Mouse (Mus musculus) embryonic stem cell, embryonic (primary cell): Measurements from ENCODE around the gene Gnb1.

Source experiments
- CTCF ChIA-PET, 4 experiments: fragments of 300-600 bp in 2 of 4; fragments of 350-600 bp in 2 of 4; sonication (Branson Sonifier 250); formaldehyde crosslinking; loops; one replicate each; lab custom pipeline; 2022; ENCODE audit warnings: inconsistent platforms in 2 of 4; lab: Charles Lee
- POLR2A ChIA-PET, 4 experiments: fragments of 300-600 bp in 2 of 4; fragments of 350-600 bp in 2 of 4; sonication (Branson Sonifier 250); formaldehyde crosslinking; loops; one replicate each; lab custom pipeline; 2022; ENCODE audit warnings: antibody characterized with exemption in 4 of 4, inconsistent platforms in 1 of 4; lab: Charles Lee

Gene Gnb1

GRCm38 (mm10) chr4:155601997-155602456, 110.9 kb downstream of the Gnb1 start:
- CTCF ChIA-PET: interaction anchor here in 3 of 4 experiments (0.6 to 1.3 kb wide), 3 partner anchors 120 to 582 kb away, joined by 3 to 5 read pairs (median 3); no protein-coding TSS in a partner anchor
- POLR2A ChIA-PET: interaction anchor here (0.5 to 1.8 kb wide), 38 partner anchors 10 to 666 kb away, joined by 3 to 10 read pairs (median 4); partner anchors contain the start of genes Mib2 (in 2 of the 4), Cdk11b (in 1 of the 4) and Gm10563 (in 1 of the 4)

- POLR2A ChIA-PET: no interaction called here
- CTCF ChIA-PET: no interaction called here
Observed at GRCm38 (mm10) chr4:155602753-155603152, 111.6 kb downstream of the Gnb1 start.

GRCm38 (mm10) chr4:155603801-155604200, 112.6 kb downstream of the Gnb1 start:
- POLR2A ChIA-PET: interaction anchor here in 3 of 4 experiments (0.6 to 2.2 kb wide), 15 partner anchors 9 to 152 kb away, joined by 3 to 9 read pairs (median 3); partner anchors contain the start of genes Cdk11b (in 1 of the 3) and Mmp23 (in 1 of the 3)
- CTCF ChIA-PET: no interaction called here

- CTCF ChIA-PET: no interaction called here
- POLR2A ChIA-PET: interaction anchor here in 1 of 4 experiments (0.6 to 2.2 kb wide), 11 partner anchors 12 to 115 kb away, joined by 3 to 9 read pairs (median 3); partner anchors contain the start of genes Mib2 and Mmp23
Observed at GRCm38 (mm10) chr4:155605132-155605531, 114.0 kb downstream of the Gnb1 start.

GRCm38 (mm10) chr4:155606825-155607224, 115.7 kb downstream of the Gnb1 start:
- POLR2A ChIA-PET: interaction anchor here in 2 of 4 experiments (0.6 to 1.7 kb wide), 6 partner anchors 8 to 102 kb away, joined by 3 to 4 read pairs (median 3); partner anchors contain the start of gene Cdk11b (in 1 of the 2)
- CTCF ChIA-PET: interaction anchor here in 3 of 4 experiments (0.6 to 0.7 kb wide), 3 partner anchors 8 to 29 kb away, joined by 3 to 5 read pairs (median 4); no protein-coding TSS in a partner anchor
